Mouse (Mus musculus): Measurements from ENCODE around the gene Magi3. TPM values are rescaled to one million over a fixed set of nuclear protein-coding genes. Genes with fewer than 3 reads are reported as not detected.

Gene Magi3
- polyA plus RNA-seq, 1 experiment from 2014 or later = 5.1 TPM

DNA sequence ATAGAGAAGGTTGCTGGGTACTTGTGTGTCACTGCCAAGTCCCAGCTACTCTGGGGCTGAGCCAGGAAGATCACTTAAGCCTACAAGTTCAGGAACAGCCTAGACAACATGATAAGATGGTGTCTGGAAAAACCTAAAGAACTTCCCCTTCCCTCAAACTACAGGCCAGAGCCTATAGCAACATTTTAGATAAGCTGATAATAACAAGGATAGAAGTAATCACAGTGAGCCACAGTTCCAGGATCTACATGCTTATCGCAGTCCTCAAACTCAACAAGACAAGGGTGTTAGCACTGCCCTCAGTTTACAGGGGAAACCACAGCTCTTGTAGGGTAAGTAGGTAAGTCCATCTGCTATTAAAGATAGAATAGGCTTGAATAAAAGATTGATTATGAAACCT is 188.1 kb downstream of the Magi3 start:
- no peak overlapping the region for H3K27ac ChIP-seq (ENCODE audit: low read depth, low read length)
- no peaks in the 10 kb centered on the region for H3K9me3 ChIP-seq (replicated peaks; ENCODE audit: control insufficient read depth, low read length)
- DNase-seq (ENCODE audit: low spot score) (no peak), ATAC-seq (no peak)
- no peaks in the 10 kb centered on the region for H3K27me3 ChIP-seq (replicated peaks; ENCODE audit: control insufficient read depth, insufficient read depth, low read length)
- H3K4me2 ChIP-seq (ENCODE audit: low read length) = no peak overlapping the region
- 95% methylated on average over 1 of the region's 1 CpGs for WGBS
- no peaks in the 10 kb centered on the region for H3K36me3 ChIP-seq (ENCODE audit: control insufficient read depth, insufficient read depth, low read length)
- no peaks in the 10 kb centered on the region for H3K4me1 ChIP-seq (ENCODE audit: control insufficient read depth, insufficient read depth, low read length)
- no peak overlapping the region for H3K4me3 ChIP-seq (ENCODE audit: low read depth, low read length)
- H3K9ac ChIP-seq (ENCODE audit: low read length) = no peak overlapping the region

DNA sequence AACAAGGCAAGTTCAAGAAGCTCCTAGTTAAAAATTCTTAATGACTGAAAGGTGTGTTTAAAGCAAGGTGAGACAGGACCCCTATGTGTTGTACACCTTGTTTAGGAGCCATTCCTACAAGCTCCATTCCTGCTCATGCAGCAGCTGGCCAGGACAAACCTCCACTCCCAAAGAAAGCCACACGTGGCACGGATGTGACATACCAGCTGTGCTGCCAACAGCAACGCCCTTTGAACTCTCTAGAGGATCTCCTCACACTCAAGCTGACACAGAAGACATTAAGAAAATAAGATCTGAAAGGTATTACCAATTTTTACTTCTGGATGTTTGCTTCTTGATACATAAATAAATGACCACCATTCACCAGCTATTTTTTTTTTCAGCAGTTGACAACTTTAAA is 193.2 kb downstream of the Magi3 start:
- WGBS = 65% methylated on average over 3 of the region's 3 CpGs

DNA sequence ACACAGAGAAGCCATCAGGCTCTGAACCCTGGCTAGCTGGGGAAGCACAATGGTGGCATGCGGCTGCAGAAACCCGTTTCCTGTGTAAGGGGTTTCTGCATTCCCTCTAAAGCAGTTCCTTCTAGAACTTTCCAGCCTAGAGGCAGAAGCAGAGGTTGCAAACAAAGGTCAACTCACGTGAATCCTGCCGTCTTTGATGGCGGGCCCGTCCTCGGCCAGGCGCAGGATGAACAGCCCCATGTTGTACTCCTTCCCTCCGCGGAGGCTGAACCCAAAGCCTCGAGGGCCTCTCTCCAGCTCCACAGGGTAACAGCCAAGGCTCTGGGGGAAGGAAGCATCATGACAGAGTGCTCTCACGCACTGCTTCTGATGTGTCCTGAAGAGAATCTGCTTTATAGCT is 200.1 kb downstream of the Magi3 start:
- H3K27ac ChIP-seq (ENCODE audit: low read depth, low read length) = no peak overlapping the region
- H3K9me3 ChIP-seq (replicated peaks; ENCODE audit: control insufficient read depth, low read length) = no peaks in the 10 kb centered on the region
- H3K4me3 ChIP-seq (ENCODE audit: low read depth, low read length) = no peak overlapping the region
- ATAC-seq (no peak), DNase-seq (ENCODE audit: low spot score) (no peak)
- H3K27me3 ChIP-seq (replicated peaks; ENCODE audit: control insufficient read depth, insufficient read depth, low read length) = no peaks in the 10 kb centered on the region
- H3K4me1 ChIP-seq (ENCODE audit: control insufficient read depth, insufficient read depth, low read length) = no peaks in the 10 kb centered on the region
- H3K9ac ChIP-seq (ENCODE audit: low read length) = no peak overlapping the region
- no peak overlapping the region for H3K4me2 ChIP-seq (ENCODE audit: low read length)
- H3K36me3 ChIP-seq (ENCODE audit: control insufficient read depth, insufficient read depth, low read length) = peaks cover 56% of the 10 kb centered on the region
- 88% methylated on average over 12 of the region's 12 CpGs for WGBS

More for the DNA sequence above, 193.2 kb downstream of the Magi3 start:
- no peaks in the 10 kb centered on the region for H3K27me3 ChIP-seq (replicated peaks; ENCODE audit: control insufficient read depth, insufficient read depth, low read length)
- peaks cover 19% of the 10 kb centered on the region for H3K36me3 ChIP-seq (ENCODE audit: control insufficient read depth, insufficient read depth, low read length)
- no peaks in the 10 kb centered on the region for H3K4me1 ChIP-seq (ENCODE audit: control insufficient read depth, insufficient read depth, low read length)
- H3K9ac ChIP-seq (ENCODE audit: low read length) = no peak overlapping the region
- H3K27ac ChIP-seq (ENCODE audit: low read depth, low read length) = no peak overlapping the region
- no peaks in the 10 kb centered on the region for H3K9me3 ChIP-seq (replicated peaks; ENCODE audit: control insufficient read depth, low read length)
- ATAC-seq (no peak), DNase-seq (ENCODE audit: low spot score) (no peak)
- H3K4me3 ChIP-seq (ENCODE audit: low read depth, low read length) = no peak overlapping the region
- no peak overlapping the region for H3K4me2 ChIP-seq (ENCODE audit: low read length)

DNA sequence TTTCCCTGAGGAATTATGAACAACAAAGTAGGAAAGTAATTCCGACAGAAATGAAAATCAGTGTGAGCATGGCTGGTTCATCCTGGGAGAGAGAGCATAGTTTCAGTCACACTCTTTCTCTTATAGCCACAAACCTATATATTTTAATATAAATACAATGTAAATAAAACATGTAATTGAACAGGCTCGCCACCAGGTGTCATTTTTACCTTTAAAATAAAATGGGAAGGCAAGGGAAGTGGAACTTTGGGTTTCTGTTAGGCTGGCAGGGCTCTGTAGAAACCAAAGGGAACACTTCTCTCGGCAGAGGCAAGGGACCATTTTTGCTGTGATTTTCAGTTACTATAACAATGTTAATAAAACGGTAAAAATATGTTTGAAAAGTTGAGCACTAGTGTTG is 200.7 kb downstream of the Magi3 start:
- Histone ChIP-seq H3K4me1 (ENCODE audit: control insufficient read depth, insufficient read depth, low read length) (no peaks in the 10 kb centered on the region), H3K9me3 (replicated peaks; ENCODE audit: control insufficient read depth, low read length) (no peaks in the 10 kb centered on the region), H3K9ac (ENCODE audit: low read length) (no peak overlapping the region), H3K27ac (ENCODE audit: low read depth, low read length) (no peak overlapping the region), H3K27me3 (replicated peaks; ENCODE audit: control insufficient read depth, insufficient read depth, low read length) (no peaks in the 10 kb centered on the region), H3K36me3 (ENCODE audit: control insufficient read depth, insufficient read depth, low read length) (peaks cover 62% of the 10 kb centered on the region), H3K4me2 (ENCODE audit: low read length) (no peak overlapping the region), H3K4me3 (ENCODE audit: low read depth, low read length) (no peak overlapping the region)
- WGBS = 60% methylated on average over 4 of the region's 4 CpGs
- DNase-seq (ENCODE audit: low spot score) (peak; percentile 65), ATAC-seq (no peak)

DNA sequence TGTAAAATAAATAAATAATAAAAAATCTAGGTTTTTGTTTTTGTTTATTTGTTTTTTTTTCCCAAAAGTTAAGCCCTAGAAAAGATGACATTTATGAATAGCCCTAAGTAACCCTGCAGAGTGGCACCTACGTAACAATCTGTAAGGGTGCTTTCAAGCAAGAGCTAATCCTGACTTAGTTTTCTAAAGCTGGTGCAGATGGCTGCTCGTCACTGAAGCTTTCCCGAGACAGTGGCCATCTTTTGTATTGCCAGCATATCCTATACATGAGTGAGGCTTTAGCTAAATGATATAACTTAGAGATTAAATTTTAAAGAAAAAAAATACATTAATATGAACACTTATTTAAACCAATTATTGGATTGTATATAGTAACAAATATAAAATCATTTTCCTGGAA is 202.2 kb downstream of the Magi3 start:
- no peak overlapping the region for H3K27ac ChIP-seq (ENCODE audit: low read depth, low read length)
- no peaks in the 10 kb centered on the region for H3K9me3 ChIP-seq (replicated peaks; ENCODE audit: control insufficient read depth, low read length)
- H3K27me3 ChIP-seq (replicated peaks; ENCODE audit: control insufficient read depth, insufficient read depth, low read length) = no peaks in the 10 kb centered on the region
- no peaks in the 10 kb centered on the region for H3K4me1 ChIP-seq (ENCODE audit: control insufficient read depth, insufficient read depth, low read length)
- H3K4me3 ChIP-seq (ENCODE audit: low read depth, low read length) = no peak overlapping the region
- ATAC-seq (no peak), DNase-seq (ENCODE audit: low spot score) (no peak)
- WGBS = 43% methylated on average over 3 of the region's 3 CpGs
- peaks cover 59% of the 10 kb centered on the region for H3K36me3 ChIP-seq (ENCODE audit: control insufficient read depth, insufficient read depth, low read length)
- H3K9ac ChIP-seq (ENCODE audit: low read length) = no peak overlapping the region
- H3K4me2 ChIP-seq (ENCODE audit: low read length) = no peak overlapping the region

DNA sequence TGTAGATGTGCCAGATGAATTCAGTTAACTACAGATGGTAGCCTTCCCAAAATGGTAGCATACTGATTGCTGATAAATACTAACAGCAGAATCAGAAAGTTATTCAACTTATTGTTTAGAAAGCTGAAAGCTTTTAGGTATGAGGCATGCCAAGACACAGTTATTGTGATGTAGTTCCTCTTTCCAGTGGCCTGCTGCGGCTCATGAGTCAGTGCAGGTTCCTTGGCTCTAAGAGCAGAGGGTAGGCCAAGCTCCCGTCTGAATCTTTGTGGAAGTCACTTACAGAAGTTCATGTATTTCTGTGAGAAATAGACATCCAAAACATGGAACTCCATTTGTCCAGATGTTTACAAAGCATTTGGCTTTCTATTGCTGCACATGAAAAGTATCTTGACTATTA is 208.2 kb downstream of the Magi3 start:
- Histone ChIP-seq H3K4me1 (ENCODE audit: control insufficient read depth, insufficient read depth, low read length) (no peaks in the 10 kb centered on the region), H3K4me3 (ENCODE audit: low read depth, low read length) (no peak overlapping the region), H3K27me3 (replicated peaks; ENCODE audit: control insufficient read depth, insufficient read depth, low read length) (no peaks in the 10 kb centered on the region), H3K4me2 (ENCODE audit: low read length) (no peak overlapping the region), H3K27ac (ENCODE audit: low read depth, low read length) (no peak overlapping the region), H3K9me3 (replicated peaks; ENCODE audit: control insufficient read depth, low read length) (no peaks in the 10 kb centered on the region), H3K9ac (ENCODE audit: low read length) (no peak overlapping the region), H3K36me3 (ENCODE audit: control insufficient read depth, insufficient read depth, low read length) (peaks cover 44% of the 10 kb centered on the region)
- ATAC-seq = no peak
- DNase-seq (ENCODE audit: low spot score) = no peak
- 87% methylated on average over 2 of the region's 2 CpGs for WGBS

DNA sequence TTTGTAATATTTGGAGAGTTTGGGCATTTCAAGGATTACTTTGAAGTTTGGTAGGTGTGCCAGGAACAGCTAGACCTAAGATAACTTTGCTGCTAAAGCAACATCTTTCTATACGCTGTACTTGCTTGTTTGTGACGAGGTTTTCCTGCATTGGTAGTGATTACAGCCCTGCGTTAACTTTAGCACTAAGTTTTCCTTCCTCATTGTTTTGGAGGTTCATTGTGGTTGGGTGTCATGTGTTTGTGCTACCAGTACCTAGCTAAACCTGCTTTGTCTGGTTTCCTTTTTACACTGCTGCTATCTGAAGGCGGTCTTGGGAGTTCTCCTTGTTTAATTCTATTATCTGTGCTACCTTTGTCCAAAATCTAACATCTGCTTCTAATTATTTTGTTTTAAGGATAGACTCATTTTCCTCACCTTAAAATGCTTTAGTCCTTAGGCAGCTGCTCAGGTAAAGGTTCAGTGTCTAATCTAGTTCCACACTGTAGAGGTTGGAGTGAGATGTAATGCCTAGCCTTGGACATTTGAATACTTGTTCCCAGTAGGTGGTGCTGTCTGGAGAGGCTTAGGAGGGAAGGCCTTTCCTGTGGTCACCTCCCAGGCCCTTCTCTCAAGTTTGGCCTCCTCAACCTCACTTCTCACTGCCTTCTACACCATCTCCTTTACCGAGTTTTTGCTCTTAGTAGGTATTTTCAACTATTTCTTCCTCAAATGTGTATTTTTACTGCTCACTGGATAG is 210.1 kb downstream of the Magi3 start:
- 92% methylated on average over 5 of the region's 5 CpGs for WGBS
- ATAC-seq (no peak), DNase-seq (ENCODE audit: low spot score) (no peak)
- H3K9ac ChIP-seq (ENCODE audit: low read length) = no peak overlapping the region
- peaks cover 45% of the 10 kb centered on the region for H3K36me3 ChIP-seq (ENCODE audit: control insufficient read depth, insufficient read depth, low read length)
- no peaks in the 10 kb centered on the region for H3K9me3 ChIP-seq (replicated peaks; ENCODE audit: control insufficient read depth, low read length)
- no peak overlapping the region for H3K4me3 ChIP-seq (ENCODE audit: low read depth, low read length)
- no peaks in the 10 kb centered on the region for H3K4me1 ChIP-seq (ENCODE audit: control insufficient read depth, insufficient read depth, low read length)
- H3K27ac ChIP-seq (ENCODE audit: low read depth, low read length) = no peak overlapping the region
- H3K4me2 ChIP-seq (ENCODE audit: low read length) = no peak overlapping the region
- no peaks in the 10 kb centered on the region for H3K27me3 ChIP-seq (replicated peaks; ENCODE audit: control insufficient read depth, insufficient read depth, low read length)

DNA sequence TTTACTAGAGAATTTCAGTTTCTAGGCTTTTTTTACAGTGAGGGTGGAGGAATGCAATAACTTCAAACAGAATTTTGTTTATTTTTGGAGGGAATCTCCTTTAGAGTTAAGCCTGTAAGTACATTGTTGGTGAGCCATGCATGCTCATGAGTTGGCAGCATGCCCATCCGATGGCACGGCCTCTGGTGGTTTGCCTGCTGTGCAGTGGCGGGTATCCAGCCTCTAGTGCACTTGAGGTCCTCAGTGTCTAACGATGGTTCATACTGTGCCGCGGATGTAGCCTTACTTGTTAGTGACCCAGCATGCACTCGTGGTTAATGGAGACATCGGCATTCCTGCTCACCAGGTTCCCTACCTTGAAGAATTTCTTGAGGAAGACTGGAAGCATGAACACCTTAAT is 212.7 kb downstream of the Magi3 start:
- H3K27ac ChIP-seq (ENCODE audit: low read depth, low read length) = no peak overlapping the region
- ATAC-seq = peak; percentile 69; the same call in 1 of the 2 replicates
- peak; percentile 76 for DNase-seq (ENCODE audit: low spot score)
- H3K9me3 ChIP-seq (replicated peaks; ENCODE audit: control insufficient read depth, low read length) = no peaks in the 10 kb centered on the region
- whole genome bisulfite sequencing = 42% methylated on average over 8 of the region's 8 CpGs
- no peak overlapping the region for H3K4me2 ChIP-seq (ENCODE audit: low read length)
- H3K36me3 ChIP-seq (ENCODE audit: control insufficient read depth, insufficient read depth, low read length) = peaks cover 58% of the 10 kb centered on the region
- no peak overlapping the region for H3K9ac ChIP-seq (ENCODE audit: low read length)
- no peak overlapping the region for H3K4me3 ChIP-seq (ENCODE audit: low read depth, low read length)
- no peaks in the 10 kb centered on the region for H3K4me1 ChIP-seq (ENCODE audit: control insufficient read depth, insufficient read depth, low read length)
- H3K27me3 ChIP-seq (replicated peaks; ENCODE audit: control insufficient read depth, insufficient read depth, low read length) = no peaks in the 10 kb centered on the region

DNA sequence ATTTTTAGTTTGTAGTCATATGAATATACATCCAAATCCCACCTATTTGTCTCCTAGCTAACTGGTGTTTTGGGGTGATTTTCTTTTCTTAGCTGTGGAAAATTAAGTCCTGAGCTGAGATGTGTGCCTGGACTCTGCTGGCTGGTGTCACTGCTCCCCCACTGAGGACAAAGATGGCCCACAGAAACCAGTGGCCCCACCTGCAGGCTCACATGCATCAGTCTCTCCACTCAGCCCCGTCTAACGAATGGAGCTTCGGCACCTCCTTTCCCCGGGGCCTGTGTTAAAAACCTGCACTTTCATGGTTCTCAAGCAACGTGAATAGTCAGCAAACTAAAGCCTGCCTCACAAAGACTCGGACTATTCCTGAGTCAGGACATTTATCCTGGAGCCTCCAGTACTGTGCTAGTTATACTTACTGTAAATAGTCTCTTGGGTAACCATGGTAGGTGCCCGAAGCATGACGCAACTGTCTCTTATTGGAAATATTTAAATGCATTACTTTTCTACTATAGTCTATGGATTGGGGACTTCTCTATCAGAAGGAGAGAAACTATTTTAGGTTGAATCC is 213.2 kb downstream of the Magi3 start:
- Histone ChIP-seq H3K4me2 (ENCODE audit: low read length) (no peak overlapping the region), H3K4me3 (ENCODE audit: low read depth, low read length) (no peak overlapping the region), H3K27ac (ENCODE audit: low read depth, low read length) (no peak overlapping the region), H3K4me1 (ENCODE audit: control insufficient read depth, insufficient read depth, low read length) (no peaks in the 10 kb centered on the region), H3K9me3 (replicated peaks; ENCODE audit: control insufficient read depth, low read length) (no peaks in the 10 kb centered on the region), H3K27me3 (replicated peaks; ENCODE audit: control insufficient read depth, insufficient read depth, low read length) (no peaks in the 10 kb centered on the region), H3K9ac (ENCODE audit: low read length) (no peak overlapping the region), H3K36me3 (ENCODE audit: control insufficient read depth, insufficient read depth, low read length) (peaks cover 54% of the 10 kb centered on the region)
- ATAC-seq (peak; percentile 44; the same call in 1 of the 2 replicates), DNase-seq (ENCODE audit: low spot score) (peak; percentile 12)
- WGBS = 46% methylated on average over 8 of the region's 8 CpGs
